Mouse (Mus musculus): ENCODE results near the gene Arhgap9.
"Not testable (repeated sequence)": the region's sequence is repeated elsewhere in the genome, so short reads cannot be mapped to it uniquely, and the experiment has no call there.

Gene Arhgap9

GRCm38 (mm10) chr10:127292987-127293538, 28.7 kb upstream of the Arhgap9 start:
- no peak for DNase-seq

DNA sequence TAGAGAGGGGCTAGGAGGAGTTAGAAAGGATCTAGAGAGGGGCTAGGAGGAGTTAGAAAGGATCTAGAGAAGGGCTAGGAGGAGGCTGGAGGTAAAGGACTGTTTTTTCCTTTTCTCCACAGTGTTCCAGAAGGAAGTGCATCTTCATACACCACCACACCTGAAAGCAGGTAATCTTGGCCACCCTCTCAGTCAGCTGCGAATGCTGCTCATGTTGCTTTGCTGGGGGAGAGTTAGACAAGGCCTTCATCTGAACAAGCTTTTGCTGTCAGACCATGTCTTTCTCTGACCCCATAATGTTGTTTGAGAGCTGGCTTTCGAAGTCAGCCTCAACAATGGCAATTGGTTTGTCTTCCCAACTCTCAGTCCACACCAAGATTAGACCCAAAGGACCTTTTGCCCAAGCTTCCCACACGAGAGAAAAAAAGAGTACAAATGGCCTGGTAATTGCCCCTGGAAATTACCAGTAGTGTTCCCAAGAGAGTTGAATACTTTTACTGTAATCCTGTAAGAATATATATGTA, 28.1 kb upstream of the Arhgap9 start:
- no peak for DNase-seq

- DNase-seq: no peak
Measured at GRCm38 (mm10) chr10:127294895-127295510, 26.8 kb upstream of the Arhgap9 start.

GRCm38 (mm10) chr10:127295986-127296794, 25.6 kb upstream of the Arhgap9 start:
- DNase-seq: no peak

DNA sequence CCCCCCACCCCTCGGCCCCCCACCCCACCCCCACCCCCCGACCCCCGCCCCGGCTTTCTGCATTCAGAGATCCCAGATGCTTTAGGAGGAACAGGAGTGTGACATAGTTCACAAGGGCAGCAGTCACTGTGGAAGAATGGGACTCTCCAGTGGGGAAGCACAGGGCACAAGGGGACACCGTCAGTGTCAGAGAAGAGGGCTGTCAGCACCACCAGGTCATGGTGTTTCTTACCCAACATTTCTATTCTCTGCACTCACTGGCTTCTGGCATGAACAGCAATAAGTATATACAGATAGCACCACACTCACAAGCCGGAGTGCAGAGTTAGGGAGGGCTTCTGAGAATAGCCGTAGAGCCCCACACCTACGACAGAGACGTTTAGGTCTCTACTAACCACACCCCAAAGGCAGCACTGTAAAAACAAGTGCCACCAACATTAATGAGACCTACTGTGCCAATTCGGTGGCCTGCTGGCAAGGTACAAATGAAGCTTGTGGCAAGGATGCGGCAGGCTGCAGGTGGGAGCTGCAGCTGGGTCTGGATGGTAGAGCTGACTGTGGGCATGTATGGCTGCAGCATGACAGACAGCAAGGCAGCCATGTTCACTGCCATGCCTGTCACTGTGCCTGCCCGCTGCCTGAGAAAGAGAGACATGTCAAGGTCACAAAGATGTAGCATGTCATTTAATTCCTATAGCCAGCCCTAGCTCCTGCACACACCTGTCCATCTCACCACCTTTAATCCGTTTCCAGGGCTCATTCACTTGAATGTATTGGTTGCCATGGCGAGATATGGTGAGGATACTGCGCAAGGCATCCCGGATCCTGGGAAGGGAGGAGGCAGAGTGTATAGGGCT, 24.5 kb upstream of the Arhgap9 start:
- DNase-seq: no peak

GRCm38 (mm10) chr10:127300361-127300760, 21.4 kb upstream of the Arhgap9 start:
- no peak for DNase-seq

DNA sequence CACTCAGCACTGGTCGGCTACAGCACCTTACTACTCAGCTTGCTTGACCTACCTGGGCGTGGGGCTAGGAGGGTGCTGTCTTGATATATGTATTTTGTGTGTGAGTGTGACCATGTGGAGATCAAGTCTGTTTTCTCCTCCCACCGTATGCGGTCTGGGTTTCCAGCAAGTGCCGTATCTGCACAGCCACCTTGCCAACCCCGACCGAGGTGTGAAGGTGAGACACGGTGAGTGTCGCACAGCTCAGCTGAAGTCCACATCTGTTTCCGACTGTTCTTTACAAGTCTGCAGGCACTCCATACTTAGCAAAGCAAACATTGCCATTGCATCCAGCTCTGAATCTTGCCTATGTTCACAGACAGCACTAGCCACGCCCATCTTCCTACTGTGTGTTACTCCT, 18.6 kb upstream of the Arhgap9 start:
- no peak for DNase-seq

DNA sequence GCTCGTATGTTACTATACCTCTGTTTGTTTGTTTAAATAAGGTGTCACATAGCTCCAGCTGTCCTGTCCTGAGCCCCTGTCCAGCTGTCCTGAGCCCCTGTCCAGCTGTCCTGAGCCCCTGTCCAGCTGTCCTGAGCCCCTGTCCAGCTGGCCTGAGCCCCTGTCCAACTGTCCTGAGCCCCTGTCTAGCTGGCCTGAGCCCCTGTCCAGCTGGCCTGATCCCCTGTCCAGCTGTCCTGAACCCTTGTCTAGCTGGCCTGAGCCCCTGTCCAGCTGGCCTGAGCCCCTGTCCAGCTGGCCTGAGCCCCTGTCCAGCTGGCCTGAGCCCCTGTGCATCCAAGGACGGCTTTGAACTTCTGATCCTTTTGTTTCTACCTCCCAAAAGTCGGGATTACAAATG, 12.6 kb upstream of the Arhgap9 start:
- DNase-seq: not testable (repeated sequence)

- no peak for DNase-seq
Measured at GRCm38 (mm10) chr10:127310523-127311475, 11.0 kb upstream of the Arhgap9 start.

DNA sequence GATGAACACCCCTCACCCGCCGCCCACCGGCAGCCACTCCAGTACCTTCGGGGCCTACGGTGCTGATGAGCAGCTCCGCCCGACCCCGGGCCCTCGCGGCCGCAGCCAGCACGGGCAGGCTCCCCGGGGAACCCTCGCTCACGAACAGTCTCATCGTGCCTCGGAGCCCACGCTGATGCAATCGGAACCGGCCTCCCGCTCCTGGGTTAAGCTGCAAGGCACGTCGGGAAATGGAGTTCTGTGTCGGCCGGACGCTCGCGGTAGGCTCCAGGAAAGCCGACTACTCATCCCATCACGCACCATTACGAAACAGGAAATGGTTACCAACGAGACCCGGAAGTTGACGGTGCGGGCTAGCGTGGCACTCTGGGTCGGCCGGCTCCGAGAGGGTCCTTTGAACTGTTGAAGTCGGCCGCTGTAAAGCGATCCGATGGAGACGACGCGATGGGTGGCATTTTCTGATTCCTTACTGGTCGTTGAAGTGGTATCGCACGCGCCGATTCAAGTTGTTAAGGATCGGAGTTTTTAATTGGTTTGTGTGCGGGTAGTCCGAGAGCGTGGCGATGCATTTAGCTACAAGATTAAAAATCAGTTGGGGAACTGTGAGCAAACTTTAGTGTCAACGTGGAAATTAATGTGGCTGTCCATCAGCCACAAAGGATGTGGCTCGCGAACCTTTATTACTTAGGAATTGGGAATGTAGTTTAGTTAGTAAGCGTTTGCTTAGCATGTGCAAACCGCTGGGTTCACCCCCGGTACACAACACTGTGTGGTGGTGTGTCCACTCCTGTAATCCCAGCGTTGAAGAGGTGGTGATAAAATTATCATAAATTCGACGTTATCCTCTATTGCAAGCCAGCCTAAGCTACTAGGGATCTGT, 10.0 kb upstream of the Arhgap9 start, which contains the start of gene Mars:
Gene Mars (minus strand): TSS at position 311 of the 880 bp plus-strand sequence.
- DNase-seq: peak; percentile 97

GRCm38 (mm10) chr10:127312356-127312676, 9.4 kb upstream of the Arhgap9 start:
- DNase-seq: peak; percentile 83

DNA sequence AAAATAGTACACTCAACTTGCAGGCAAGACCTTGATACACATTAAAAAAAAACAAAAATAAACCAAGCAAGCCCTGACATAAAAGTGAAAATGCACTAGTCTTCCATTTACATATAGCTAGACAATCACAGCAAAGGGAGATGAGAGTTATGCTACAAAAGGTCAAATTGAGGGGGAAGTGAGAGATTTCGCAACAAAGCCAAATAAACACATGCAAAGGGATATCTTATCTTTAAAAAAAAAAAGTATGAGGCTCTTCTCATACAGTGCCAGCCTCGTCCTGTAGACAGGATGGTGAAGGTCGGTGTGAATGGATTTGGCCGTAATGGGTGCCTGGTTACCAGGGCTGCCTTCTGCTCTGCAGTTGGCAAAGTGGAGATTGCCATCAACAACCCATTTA, 8.9 kb upstream of the Arhgap9 start:
- no peak for DNase-seq

DNA sequence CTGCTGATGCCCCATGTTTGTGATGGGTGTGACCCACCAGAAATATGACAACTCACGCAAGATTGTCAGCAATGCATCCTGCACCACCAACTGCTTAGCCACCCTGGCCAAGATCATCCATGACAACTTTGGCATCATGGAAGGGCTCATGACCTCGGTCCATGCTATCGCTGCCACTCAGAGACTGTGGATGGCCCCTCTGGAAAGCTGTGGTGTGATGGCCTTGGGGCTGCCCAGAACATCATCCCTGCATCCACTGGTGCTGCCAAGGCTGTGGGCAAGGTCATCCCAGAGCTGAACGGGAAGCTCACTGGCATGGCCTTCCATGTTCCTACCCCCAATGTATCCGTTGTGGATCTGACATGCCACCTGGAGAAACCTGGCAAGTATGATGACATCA, 8.2 kb upstream of the Arhgap9 start:
- DNase-seq: not testable (repeated sequence)

- DNase-seq: not testable (repeated sequence)
Measured at GRCm38 (mm10) chr10:127314950-127315349, 6.8 kb upstream of the Arhgap9 start.

DNA sequence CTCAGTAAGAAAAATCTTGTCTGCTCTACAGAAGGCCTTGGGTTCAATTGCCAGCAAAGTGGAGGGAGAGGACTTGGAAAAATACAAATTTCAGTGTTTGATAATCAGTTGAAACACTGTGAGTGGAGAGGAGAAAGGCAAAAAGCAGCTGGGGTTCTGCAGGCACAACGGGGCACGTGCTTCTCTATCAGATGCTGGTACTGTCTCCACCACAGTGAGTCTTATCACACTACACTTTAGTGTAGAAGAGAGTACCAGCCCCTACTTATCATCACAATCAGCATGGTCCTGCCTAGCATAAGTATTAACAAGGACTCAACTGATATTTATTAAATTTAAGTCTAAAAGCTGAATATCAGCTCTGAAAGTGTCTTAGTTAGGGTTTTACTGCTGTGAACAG, 4.5 kb upstream of the Arhgap9 start:
- no peak for DNase-seq

GRCm38 (mm10) chr10:127318009-127318408, 3.8 kb upstream of the Arhgap9 start:
- DNase-seq: no peak

DNA sequence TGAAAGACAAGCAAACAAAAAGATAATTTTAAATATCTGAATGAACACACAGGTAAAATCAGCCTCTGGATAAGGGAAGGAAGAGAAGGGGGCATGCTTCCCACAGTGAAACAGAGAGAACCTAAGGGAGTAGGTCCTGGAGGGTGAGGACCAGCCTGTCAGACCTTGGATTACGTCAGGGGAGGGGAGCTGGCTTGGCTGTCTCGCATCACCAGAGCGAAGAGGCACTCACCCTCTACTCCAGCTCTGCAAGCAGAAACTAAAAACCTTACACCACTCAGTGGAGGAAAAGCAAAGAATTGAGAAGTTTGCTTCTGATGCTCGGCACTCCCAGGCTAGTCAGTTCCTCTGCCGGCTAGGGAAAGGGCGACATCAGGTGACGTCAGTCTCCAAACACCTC, 1.8 kb upstream of the Arhgap9 start:
- DNase-seq: no peak

GRCm38 (mm10) chr10:127322178-127322577, 414 bp downstream of the Arhgap9 start:
- DNase-seq: no peak

DNA sequence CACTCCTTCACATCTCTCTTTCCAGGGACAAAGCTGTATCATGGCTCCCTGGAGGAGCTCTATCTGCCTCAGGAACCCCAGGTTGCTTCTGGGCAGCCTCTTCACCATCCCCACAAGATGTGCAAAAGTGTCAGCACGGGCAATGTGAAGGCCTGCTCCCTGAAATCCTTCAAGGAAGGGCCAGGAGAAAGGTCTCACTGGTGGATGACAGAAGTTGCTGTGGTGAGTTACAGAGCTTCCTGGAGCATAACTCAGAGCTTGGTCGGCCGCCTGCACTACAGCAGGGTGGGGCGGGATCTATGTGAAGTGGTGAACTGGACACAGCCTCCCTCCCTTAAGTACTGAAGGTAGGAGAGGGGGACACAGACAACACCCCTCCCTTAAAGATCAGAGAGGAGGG, 905 bp downstream of the Arhgap9 start:
- DNase-seq: no peak

GRCm38 (mm10) chr10:127323131-127323855, 1.5 kb downstream of the Arhgap9 start:
- DNase-seq: no peak
